Mouse (Mus musculus): ENCODE data around the gene Cldn7. TPM values are rescaled to one million over a fixed set of nuclear protein-coding genes. Genes with fewer than 3 reads are reported as not detected.

The Cldn7 gene
- total RNA-seq, 2 experiments from 2014 or later, result not detected

- no peak for TF ChIP-seq CTCF (IDR thresholded peaks at IDR 0.05)
- intact Hi-C loops (cut with DNase I), result no loop called here
- Histone ChIP-seq H3K4me3 (peak overlapping the region; percentile 77), H3K27ac (peak overlapping the region; percentile 83)
- no peak for DNase-seq
Observed at GRCm38 (mm10) chr11:69936156-69936555, 28.4 kb upstream of the Cldn7 start.

- H3K4me3 ChIP-seq, result peak overlapping the region; percentile 77
- intact Hi-C loops (cut with DNase I), result no loop called here
- no peak for TF ChIP-seq CTCF (IDR thresholded peaks at IDR 0.05)
- peak; percentile 45 for DNase-seq
- peak overlapping the region; percentile 83 for H3K27ac ChIP-seq
Observed at GRCm38 (mm10) chr11:69936714-69937347, 27.7 kb upstream of the Cldn7 start.

GRCm38 (mm10) chr11:69937385-69937784 lies 27.2 kb upstream of the Cldn7 start:
- Histone ChIP-seq H3K27ac (peak overlapping the region; percentile 83), H3K4me3 (peak overlapping the region; percentile 77)
- TF ChIP-seq CTCF (IDR thresholded peaks at IDR 0.05), result no peak
- intact Hi-C loops (cut with DNase I), result no loop called here
- DNase-seq, result peak; percentile 85

- intact Hi-C loops (cut with DNase I), result no loop called here
- no peak for TF ChIP-seq CTCF (IDR thresholded peaks at IDR 0.05)
- DNase-seq, result no peak
- no peak overlapping the region; the same call in 1 of the 2 replicates for H3K4me3 ChIP-seq
- H3K27ac ChIP-seq, result peak overlapping the region; percentile 83
Observed at GRCm38 (mm10) chr11:69937834-69938233, 26.7 kb upstream of the Cldn7 start.

- Histone ChIP-seq H3K4me3 (no peak overlapping the region), H3K27ac (peak overlapping the region; percentile 83)
- intact Hi-C loops (cut with DNase I), result no loop called here
- no peak for DNase-seq
- TF ChIP-seq CTCF (IDR thresholded peaks at IDR 0.05), result no peak
Observed at GRCm38 (mm10) chr11:69938401-69938979, 26.1 kb upstream of the Cldn7 start.

- TF ChIP-seq CTCF (IDR thresholded peaks at IDR 0.05), result no peak
- peak overlapping the region; percentile 83 for H3K27ac ChIP-seq
- H3K4me3 ChIP-seq, result no peak overlapping the region
- intact Hi-C loops (cut with DNase I), result no loop called here
- DNase-seq, result no peak
Observed at GRCm38 (mm10) chr11:69939181-69939580, 25.4 kb upstream of the Cldn7 start.

- TF ChIP-seq CTCF (IDR thresholded peaks at IDR 0.05), result no peak
- no peak for DNase-seq
- Histone ChIP-seq H3K27ac (peak overlapping the region; percentile 83), H3K4me3 (no peak overlapping the region)
- intact Hi-C loops (cut with DNase I), result no loop called here
Observed at GRCm38 (mm10) chr11:69939731-69940130, 24.8 kb upstream of the Cldn7 start.

- no peak overlapping the region for H3K4me3 ChIP-seq
- H3K27ac ChIP-seq, result peak overlapping the region; percentile 83
- DNase-seq, result peak; percentile 58
- intact Hi-C loops (cut with DNase I), result no loop called here
- TF ChIP-seq CTCF (IDR thresholded peaks at IDR 0.05), result no peak
Observed at GRCm38 (mm10) chr11:69940962-69941361, 23.6 kb upstream of the Cldn7 start.

- no peak for TF ChIP-seq CTCF (IDR thresholded peaks at IDR 0.05)
- intact Hi-C loops (cut with DNase I), result no loop called here
- Histone ChIP-seq H3K27ac (peak overlapping the region; percentile 94), H3K4me3 (peak overlapping the region; percentile 88)
- peak; percentile 38 for DNase-seq
Observed at GRCm38 (mm10) chr11:69945216-69945615, 19.4 kb upstream of the Cldn7 start.

GRCm38 (mm10) chr11:69945997-69946891 lies 18.3 kb upstream of the Cldn7 start:
- Histone ChIP-seq H3K4me3 (peak overlapping the region; percentile 88), H3K27ac (peak overlapping the region; percentile 94)
- DNase-seq, result peak; percentile 65
- intact Hi-C loops (cut with DNase I), result no loop called here
- no peak for TF ChIP-seq CTCF (IDR thresholded peaks at IDR 0.05)

- DNase-seq, result peak; percentile 93
- TF ChIP-seq CTCF (IDR thresholded peaks at IDR 0.05), result no peak
- intact Hi-C loops (cut with DNase I), result no loop called here
- Histone ChIP-seq H3K4me3 (peak overlapping the region; percentile 88), H3K27ac (peak overlapping the region; percentile 94)
Observed at GRCm38 (mm10) chr11:69947337-69948065, 17.1 kb upstream of the Cldn7 start.

- peak within 1 kb of the TSS; percentile 94 for H3K27ac ChIP-seq
- intact Hi-C loops (cut with DNase I), result no loop called here
- peak within 1 kb of the TSS; percentile 88 for H3K4me3 ChIP-seq
- DNase-seq, result peak; percentile 98
- TF ChIP-seq CTCF (IDR thresholded peaks at IDR 0.05), result no peak
Observed at GRCm38 (mm10) chr11:69948066-69948762, 16.4 kb upstream of the Cldn7 start, which contains the start of gene Slc2a4. TSS of gene Slc2a4 (minus strand) at chr11:69948188.
